Mouse (Mus musculus): ENCODE measurements around the gene Nt5dc2. TPM values are rescaled to one million over a fixed set of nuclear protein-coding genes. Genes with fewer than 3 reads are reported as not detected.
A peak's percentile ranks its signal among the peaks of the same experiment; 100 is the strongest.

The Nt5dc2 gene
- total RNA-seq (2017): 54.5 and 57.9 TPM in 2 replicates

- ATAC-seq (replicated peaks in 1 of 2; ENCODE audit: insufficient read depth in 1 of 2, low FRiP score in 2 of 2, low TSS enrichment in 1 of 2, low read depth in 1 of 2, poor library complexity in 2 of 2, severe bottlenecking in 2 of 2): peak; percentile 40 to 51
Measured at GRCm38 (mm10) chr14:31130236-31131220, at the start of gene Nt5dc2. TSS of gene Nt5dc2 (plus strand) at chr14:31131053.

GRCm38 (mm10) chr14:31081147-31081546, 49.7 kb upstream of the Nt5dc2 start:
- ATAC-seq (replicated peaks in 1 of 2; ENCODE audit: insufficient read depth in 1 of 2, low FRiP score in 2 of 2, low TSS enrichment in 1 of 2, low read depth in 1 of 2, poor library complexity in 2 of 2, severe bottlenecking in 2 of 2): no peak

GRCm38 (mm10) chr14:31087433-31087832, 43.4 kb upstream of the Nt5dc2 start:
- no peak for ATAC-seq (replicated peaks in 1 of 2; ENCODE audit: insufficient read depth in 1 of 2, low FRiP score in 2 of 2, low TSS enrichment in 1 of 2, low read depth in 1 of 2, poor library complexity in 2 of 2, severe bottlenecking in 2 of 2)

DNA sequence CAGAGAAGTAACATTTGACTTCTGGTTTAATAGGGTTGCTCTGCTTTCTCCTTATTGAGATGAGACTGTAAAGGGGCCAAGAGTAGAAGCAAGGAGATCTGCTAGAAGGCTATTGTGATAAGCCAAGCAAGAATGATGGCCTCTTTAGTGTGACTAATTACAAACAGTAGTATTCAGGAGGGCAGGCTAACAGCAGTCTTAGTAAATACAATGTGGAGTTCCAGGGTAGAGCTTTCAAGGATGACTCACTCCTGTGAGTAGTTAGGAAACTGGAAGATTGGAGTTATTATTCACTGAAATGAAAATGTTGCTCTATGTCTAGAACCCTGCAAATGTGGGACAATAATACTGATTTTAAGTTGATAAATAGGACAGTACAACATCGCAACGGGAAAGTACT, 42.3 kb upstream of the Nt5dc2 start:
- no peak for ATAC-seq (replicated peaks in 1 of 2; ENCODE audit: insufficient read depth in 1 of 2, low FRiP score in 2 of 2, low TSS enrichment in 1 of 2, low read depth in 1 of 2, poor library complexity in 2 of 2, severe bottlenecking in 2 of 2)

DNA sequence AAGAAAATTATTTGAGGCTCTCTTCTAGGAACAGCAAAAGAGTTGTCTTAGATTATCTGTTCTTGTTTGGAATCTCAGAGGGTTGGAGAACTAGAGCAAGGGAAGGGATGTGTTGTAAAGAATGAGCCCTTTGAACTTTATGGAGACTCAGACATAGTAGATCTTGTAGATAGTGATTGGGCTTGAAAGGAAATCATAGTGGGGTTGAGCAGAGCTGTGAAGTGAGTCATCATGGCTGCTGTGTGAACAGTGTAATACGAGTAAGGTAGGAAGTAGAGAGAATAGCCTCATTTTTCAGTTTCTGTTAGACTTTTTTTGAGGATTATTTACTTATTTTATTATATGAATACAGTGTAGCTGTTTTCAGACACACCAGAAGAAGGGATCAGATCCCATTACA, 40.9 kb upstream of the Nt5dc2 start:
- ATAC-seq (replicated peaks in 1 of 2; ENCODE audit: insufficient read depth in 1 of 2, low FRiP score in 2 of 2, low TSS enrichment in 1 of 2, low read depth in 1 of 2, poor library complexity in 2 of 2, severe bottlenecking in 2 of 2): no peak

GRCm38 (mm10) chr14:31105156-31105555, 25.7 kb upstream of the Nt5dc2 start:
- no peak for ATAC-seq (replicated peaks in 1 of 2; ENCODE audit: insufficient read depth in 1 of 2, low FRiP score in 2 of 2, low TSS enrichment in 1 of 2, low read depth in 1 of 2, poor library complexity in 2 of 2, severe bottlenecking in 2 of 2)

DNA sequence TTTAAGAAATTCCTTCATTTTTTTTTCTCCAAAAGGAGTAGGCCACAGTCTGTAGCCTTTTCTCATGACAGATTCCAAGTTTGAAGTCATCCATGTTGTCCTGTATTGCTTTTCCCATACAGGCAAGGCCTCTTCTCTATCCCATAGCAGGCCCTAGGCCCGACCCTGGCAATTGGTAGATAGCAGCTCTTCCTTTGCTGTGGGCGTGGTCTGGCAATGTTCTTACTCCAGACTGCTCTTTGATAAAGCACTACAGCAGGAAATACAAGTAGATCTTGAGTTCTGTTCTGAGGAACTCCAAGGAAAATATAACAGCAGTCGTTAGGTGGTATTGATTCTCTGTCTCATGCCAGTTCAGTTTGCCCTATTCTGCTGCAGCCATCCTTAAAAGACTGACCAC, 20.2 kb upstream of the Nt5dc2 start:
- ATAC-seq (replicated peaks in 1 of 2; ENCODE audit: insufficient read depth in 1 of 2, low FRiP score in 2 of 2, low TSS enrichment in 1 of 2, low read depth in 1 of 2, poor library complexity in 2 of 2, severe bottlenecking in 2 of 2): no peak

DNA sequence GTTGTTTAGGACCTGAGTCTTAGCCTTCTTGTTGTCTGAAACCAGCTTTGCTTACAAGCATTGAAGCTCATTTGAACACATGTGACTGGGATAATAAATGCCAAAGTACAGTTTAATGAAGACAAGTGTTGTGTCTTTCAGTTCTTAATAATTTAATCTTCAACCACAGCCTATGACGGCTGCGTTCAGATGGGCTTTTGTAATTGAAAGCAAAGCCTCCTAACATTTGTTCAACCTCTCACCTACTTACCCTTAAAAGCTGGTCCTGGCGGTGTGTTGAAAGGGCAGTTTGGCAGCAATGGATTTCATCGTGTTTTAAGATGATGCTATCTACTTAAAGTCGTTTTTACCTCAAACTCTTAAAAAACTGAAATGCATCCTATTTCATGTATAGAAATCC, 18.7 kb upstream of the Nt5dc2 start:
- ATAC-seq (replicated peaks in 1 of 2; ENCODE audit: insufficient read depth in 1 of 2, low FRiP score in 2 of 2, low TSS enrichment in 1 of 2, low read depth in 1 of 2, poor library complexity in 2 of 2, severe bottlenecking in 2 of 2): no peak

DNA sequence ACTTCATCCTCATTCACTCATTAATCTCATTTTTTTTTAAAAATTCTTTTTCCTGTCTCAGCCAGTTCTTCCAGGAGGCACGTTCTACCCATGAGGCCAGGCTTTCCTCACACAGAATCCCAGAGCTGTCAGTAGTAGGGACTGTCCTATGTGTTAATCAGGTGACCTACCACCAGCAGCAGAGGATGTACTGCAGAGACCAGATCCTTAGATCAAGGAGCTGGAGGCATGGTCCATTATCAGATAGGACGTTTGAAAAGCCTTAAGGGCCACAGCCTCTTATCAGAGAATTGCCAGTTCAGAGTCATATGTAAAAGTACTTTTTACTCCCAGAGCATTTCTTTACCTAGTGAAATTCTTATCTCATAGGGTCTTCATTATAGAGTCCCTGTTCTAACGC, 16.8 kb upstream of the Nt5dc2 start:
- no peak for ATAC-seq (replicated peaks in 1 of 2; ENCODE audit: insufficient read depth in 1 of 2, low FRiP score in 2 of 2, low TSS enrichment in 1 of 2, low read depth in 1 of 2, poor library complexity in 2 of 2, severe bottlenecking in 2 of 2)

- ATAC-seq (replicated peaks in 1 of 2; ENCODE audit: insufficient read depth in 1 of 2, low FRiP score in 2 of 2, low TSS enrichment in 1 of 2, low read depth in 1 of 2, poor library complexity in 2 of 2, severe bottlenecking in 2 of 2): no peak
Measured at GRCm38 (mm10) chr14:31115522-31115921, 15.3 kb upstream of the Nt5dc2 start.

DNA sequence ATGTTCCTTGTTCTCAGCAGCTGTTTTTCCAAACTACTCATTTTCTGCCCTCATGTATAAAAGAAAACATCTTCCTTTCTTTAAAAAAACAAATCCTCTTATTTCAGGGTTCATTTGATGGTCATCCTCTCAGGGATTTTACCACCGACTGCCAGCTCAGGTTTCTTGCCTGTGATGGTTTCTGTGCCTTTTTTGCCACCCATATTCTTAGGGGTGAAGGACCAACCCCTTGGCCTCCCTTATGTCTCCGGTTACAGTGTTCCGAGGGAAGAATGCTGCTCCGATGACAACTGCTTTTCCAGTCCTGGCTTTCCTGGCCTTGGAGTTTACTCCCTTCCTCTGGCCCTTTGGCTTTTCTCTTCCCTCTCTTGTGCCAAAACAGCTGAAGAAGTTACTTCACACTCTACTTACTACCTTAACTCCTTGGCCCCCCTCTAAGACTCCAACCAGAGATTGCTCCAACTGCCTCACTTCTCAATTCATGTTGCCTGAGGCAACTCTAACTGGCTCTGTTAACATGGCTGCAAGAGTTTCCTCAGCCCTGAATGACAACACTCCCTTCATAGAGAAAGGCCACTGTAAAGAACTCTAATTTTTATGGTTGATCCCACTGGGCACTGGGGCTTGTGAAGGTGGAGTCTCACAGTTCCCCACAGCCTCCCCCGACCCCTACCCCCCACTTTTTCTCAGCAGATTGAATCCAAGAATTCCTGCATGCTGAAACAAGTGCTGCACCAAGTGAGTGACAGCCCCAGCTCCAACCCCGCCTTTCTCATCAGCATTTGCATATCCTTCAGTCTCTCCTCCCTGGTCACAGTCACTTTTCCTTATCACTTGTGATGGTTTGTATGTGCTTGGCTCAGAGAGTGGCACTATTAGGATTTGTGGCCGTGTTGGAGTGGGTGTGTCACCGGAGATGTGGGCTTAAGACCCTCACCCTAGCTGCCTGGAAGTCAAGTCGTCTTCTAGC, 5.5 kb upstream of the Nt5dc2 start:
- no peak for ATAC-seq (replicated peaks in 1 of 2; ENCODE audit: insufficient read depth in 1 of 2, low FRiP score in 2 of 2, low TSS enrichment in 1 of 2, low read depth in 1 of 2, poor library complexity in 2 of 2, severe bottlenecking in 2 of 2)

GRCm38 (mm10) chr14:31126826-31127225, 4.0 kb upstream of the Nt5dc2 start:
- no peak for ATAC-seq (replicated peaks in 1 of 2; ENCODE audit: insufficient read depth in 1 of 2, low FRiP score in 2 of 2, low TSS enrichment in 1 of 2, low read depth in 1 of 2, poor library complexity in 2 of 2, severe bottlenecking in 2 of 2)

DNA sequence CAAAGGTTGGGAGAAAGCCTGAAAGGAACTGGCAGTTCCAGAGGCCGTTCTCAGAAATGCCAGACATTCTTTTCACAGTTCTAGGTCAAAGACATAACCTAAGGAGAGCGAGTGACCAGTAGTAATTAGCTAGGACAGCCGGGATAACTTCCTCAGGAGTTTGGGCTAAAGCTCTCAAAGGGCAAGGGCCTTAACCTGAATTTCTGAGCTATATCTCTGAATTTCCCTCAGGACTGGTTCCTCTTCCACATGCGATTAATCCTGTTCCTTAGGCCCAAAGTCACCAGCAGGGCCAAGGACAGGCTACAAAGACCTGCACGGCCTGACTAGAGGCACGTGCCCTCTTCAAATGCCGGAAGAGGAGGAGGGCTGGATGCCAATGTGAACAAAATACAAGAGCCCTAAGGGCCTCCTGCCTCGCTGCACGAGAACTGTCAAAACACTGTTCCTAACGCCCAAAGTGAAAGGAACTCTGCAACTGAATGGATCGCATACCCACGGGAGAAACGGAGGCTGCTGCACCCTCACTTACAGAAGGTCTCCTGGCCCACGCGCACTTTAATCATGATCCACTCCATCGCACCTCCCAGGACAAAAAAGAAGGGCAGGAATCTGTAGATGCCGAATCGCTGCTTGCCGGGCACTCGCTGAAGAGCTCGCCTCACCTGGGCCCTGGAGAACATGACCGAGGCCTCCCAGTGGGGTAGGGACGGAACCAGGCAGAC, 2.6 kb upstream of the Nt5dc2 start:
- ATAC-seq (replicated peaks in 1 of 2; ENCODE audit: insufficient read depth in 1 of 2, low FRiP score in 2 of 2, low TSS enrichment in 1 of 2, low read depth in 1 of 2, poor library complexity in 2 of 2, severe bottlenecking in 2 of 2): peak; percentile 38 to 56

DNA sequence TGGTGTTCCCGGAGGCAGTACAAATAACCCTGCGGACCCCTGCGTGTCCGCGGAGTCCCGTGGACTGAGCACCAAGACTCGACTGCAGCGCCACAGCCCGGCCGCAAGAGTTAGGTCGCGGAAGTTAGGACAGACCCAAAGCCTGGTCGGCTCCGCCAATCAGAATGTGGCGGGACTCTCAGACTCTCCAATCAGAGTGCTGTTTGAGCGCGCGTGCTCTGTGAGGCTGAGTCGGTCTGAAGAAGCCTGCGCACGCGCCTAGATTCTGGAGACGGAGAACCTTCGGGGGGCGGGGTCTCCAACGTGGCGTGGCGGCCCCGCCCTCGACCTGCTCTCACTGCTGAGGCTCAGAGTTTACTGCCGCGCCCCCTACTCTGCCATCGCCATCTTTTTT, 2.0 kb upstream of the Nt5dc2 start, which contains the start of gene Smim4:
TSS of gene Smim4 (minus strand) at position 131 of the 394 bp plus-strand sequence.
- ATAC-seq (replicated peaks in 1 of 2; ENCODE audit: insufficient read depth in 1 of 2, low FRiP score in 2 of 2, low TSS enrichment in 1 of 2, low read depth in 1 of 2, poor library complexity in 2 of 2, severe bottlenecking in 2 of 2): peak; percentile 87 to 94

GRCm38 (mm10) chr14:31129326-31130235, 1.3 kb upstream of the Nt5dc2 start:
- no peak for ATAC-seq (replicated peaks in 1 of 2; ENCODE audit: insufficient read depth in 1 of 2, low FRiP score in 2 of 2, low TSS enrichment in 1 of 2, low read depth in 1 of 2, poor library complexity in 2 of 2, severe bottlenecking in 2 of 2)

DNA sequence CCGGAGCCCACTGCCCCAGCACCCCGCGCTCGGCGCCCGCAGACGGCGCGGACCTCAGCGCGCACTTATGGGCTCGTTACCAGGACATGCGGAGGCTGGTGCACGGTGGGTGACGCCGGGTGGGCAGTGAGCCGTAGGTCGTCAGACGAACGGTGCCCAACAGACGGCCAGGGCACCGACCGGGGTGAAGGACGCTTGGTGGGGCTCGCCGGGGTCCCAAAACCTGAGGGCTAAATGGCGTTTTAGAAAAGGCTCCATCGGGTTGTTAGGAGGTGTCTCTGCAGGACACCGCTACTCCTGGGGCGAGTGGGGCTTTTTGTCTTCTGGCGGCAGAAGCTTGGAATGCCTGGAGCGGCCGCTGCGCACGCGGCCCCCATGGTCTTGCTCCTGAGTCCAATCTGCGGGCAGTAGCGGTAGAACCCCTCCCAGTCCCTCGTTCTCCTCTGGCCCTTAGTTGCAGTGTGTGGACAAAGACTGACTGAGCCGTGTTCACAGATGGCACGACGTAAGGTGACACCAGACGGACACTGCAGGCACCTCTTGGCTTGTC, 494 bp downstream of the Nt5dc2 start:
- ATAC-seq (replicated peaks in 1 of 2; ENCODE audit: insufficient read depth in 1 of 2, low FRiP score in 2 of 2, low TSS enrichment in 1 of 2, low read depth in 1 of 2, poor library complexity in 2 of 2, severe bottlenecking in 2 of 2): no peak
